Mouse (Mus musculus): ENCODE results near the gene Ctrb1. TPM values are rescaled to one million over a fixed set of nuclear protein-coding genes. Genes with fewer than 3 reads are reported as not detected.

Gene Ctrb1
- polyA plus RNA-seq, 1 experiment from 2014 or later = not detected

DNA sequence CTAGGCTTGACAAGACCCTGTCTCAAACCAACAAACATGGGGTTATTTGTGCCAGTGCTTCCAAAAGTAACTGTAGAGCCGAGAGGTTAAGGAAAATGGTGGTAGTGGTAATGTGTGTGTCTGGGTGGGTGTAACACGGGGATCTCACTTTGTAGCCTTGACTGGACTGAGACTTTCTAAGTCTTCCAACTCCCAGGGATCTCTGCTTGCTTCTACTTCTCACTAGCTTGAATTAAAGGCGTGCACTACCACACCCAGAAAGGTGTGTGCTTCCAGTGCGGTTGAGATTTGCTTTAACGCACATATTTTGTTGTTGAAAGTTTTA, 47.9 kb downstream of the Ctrb1 start:
- Histone ChIP-seq H3K27ac (replicated peaks; ENCODE audit: low read depth, low read length) (peak overlapping the region; percentile 94; the same call in 1 of the 2 replicates), H3K27me3 (ENCODE audit: control insufficient read depth, insufficient read depth, low read length) (no peaks in the 10 kb centered on the region), H3K36me3 (ENCODE audit: control insufficient read depth, insufficient read depth, low read length) (no peaks in the 10 kb centered on the region), H3K9me3 (ENCODE audit: control insufficient read depth, low read length) (no peaks in the 10 kb centered on the region), H3K4me2 (ENCODE audit: low read length) (peak overlapping the region; percentile 64), H3K4me1 (ENCODE audit: control insufficient read depth, insufficient read depth, low read length) (0 out of 2 replicates have a peak, but pooled peaks cover 8% of the 10 kb centered on the region), H3K4me3 (replicated peaks; ENCODE audit: low read depth, low read length) (peak overlapping the region; percentile 88), H3K9ac (replicated peaks; ENCODE audit: low read length) (peak overlapping the region; percentile 83)
- DNase-seq = no peak
- 20% methylated on average over 5 of the region's 5 CpGs for WGBS
- ATAC-seq (ENCODE audit: low FRiP score, low TSS enrichment) = peak; percentile 29

- no peak for DNase-seq
- 0 out of 2 replicates have a peak, but pooled peaks cover 8% of the 10 kb centered on the region for H3K4me1 ChIP-seq (ENCODE audit: control insufficient read depth, insufficient read depth, low read length)
- H3K27ac ChIP-seq (replicated peaks; ENCODE audit: low read depth, low read length) = no peak overlapping the region
- no peaks in the 10 kb centered on the region for H3K27me3 ChIP-seq (ENCODE audit: control insufficient read depth, insufficient read depth, low read length)
- no peak overlapping the region for H3K9ac ChIP-seq (replicated peaks; ENCODE audit: low read length)
- WGBS = 67% methylated on average over 5 of the region's 5 CpGs
- ATAC-seq (ENCODE audit: low FRiP score, low TSS enrichment) = no peak
- peak overlapping the region; percentile 64 for H3K4me2 ChIP-seq (ENCODE audit: low read length)
- no peaks in the 10 kb centered on the region for H3K9me3 ChIP-seq (ENCODE audit: control insufficient read depth, low read length)
- H3K4me3 ChIP-seq (replicated peaks; ENCODE audit: low read depth, low read length) = no peak overlapping the region
- H3K36me3 ChIP-seq (ENCODE audit: control insufficient read depth, insufficient read depth, low read length) = no peaks in the 10 kb centered on the region
Observed at GRCm38 (mm10) chr8:111642496-111642895, 48.3 kb downstream of the Ctrb1 start.

GRCm38 (mm10) chr8:111641064-111641463, 49.7 kb downstream of the Ctrb1 start:
- Histone ChIP-seq H3K36me3 (ENCODE audit: control insufficient read depth, insufficient read depth, low read length) (no peaks in the 10 kb centered on the region), H3K9ac (replicated peaks; ENCODE audit: low read length) (no peak overlapping the region), H3K4me1 (ENCODE audit: control insufficient read depth, insufficient read depth, low read length) (0 out of 2 replicates have a peak, but pooled peaks cover 8% of the 10 kb centered on the region), H3K27me3 (ENCODE audit: control insufficient read depth, insufficient read depth, low read length) (no peaks in the 10 kb centered on the region), H3K4me3 (replicated peaks; ENCODE audit: low read depth, low read length) (no peak overlapping the region), H3K9me3 (ENCODE audit: control insufficient read depth, low read length) (no peaks in the 10 kb centered on the region), H3K4me2 (ENCODE audit: low read length) (no peak overlapping the region), H3K27ac (replicated peaks; ENCODE audit: low read depth, low read length) (no peak overlapping the region)
- no peak for ATAC-seq (ENCODE audit: low FRiP score, low TSS enrichment)
- 98% methylated on average over 2 of the region's 2 CpGs for WGBS
- DNase-seq = no peak

- Histone ChIP-seq H3K36me3 (ENCODE audit: control insufficient read depth, insufficient read depth, low read length) (no peaks in the 10 kb centered on the region), H3K27ac (replicated peaks; ENCODE audit: low read depth, low read length) (no peak overlapping the region)
- no peak for ATAC-seq (ENCODE audit: low FRiP score, low TSS enrichment)
Observed at GRCm38 (mm10) chr8:111638086-111638485, 52.7 kb downstream of the Ctrb1 start.

More at GRCm38 (mm10) chr8:111638086-111638485, 52.7 kb downstream of the Ctrb1 start:
- H3K4me3 ChIP-seq (replicated peaks; ENCODE audit: low read depth, low read length) = no peak overlapping the region
- H3K27me3 ChIP-seq (ENCODE audit: control insufficient read depth, insufficient read depth, low read length) = no peaks in the 10 kb centered on the region
- H3K9ac ChIP-seq (replicated peaks; ENCODE audit: low read length) = no peak overlapping the region
- 0 out of 2 replicates have a peak, but pooled peaks cover 5% of the 10 kb centered on the region for H3K4me1 ChIP-seq (ENCODE audit: control insufficient read depth, insufficient read depth, low read length)
- H3K4me2 ChIP-seq (ENCODE audit: low read length) = no peak overlapping the region
- H3K9me3 ChIP-seq (ENCODE audit: control insufficient read depth, low read length) = no peaks in the 10 kb centered on the region
- no peak for DNase-seq

Small RNA genes within 50 kb of the gene (microRNA-seq; reads per million reads assigned to microRNA genes)
- gene Mir7076 = not detected

Other genes starting within 250 kb of the Ctrb1 start
- gene Wdr59, start 168.9 kb downstream of the Ctrb1 start, polyA plus RNA-seq (2014; fragmentation: Nextera tagmentation; extraction: Ambion mirVana) = 5.4 and 5.9 TPM in 2 replicates
- 99.2 and 108 TPM in 2 replicates for gene Znrf1, start 154.9 kb downstream of the Ctrb1 start, polyA plus RNA-seq (2014; fragmentation: Nextera tagmentation; extraction: Ambion mirVana)
- gene Ldhd, start 60.6 kb downstream of the Ctrb1 start, polyA plus RNA-seq (2014; fragmentation: Nextera tagmentation; extraction: Ambion mirVana) = 0.45 and 0.69 TPM in 2 replicates
- 27.3 and 33.8 TPM in 2 replicates for gene Zfp1, start 47.6 kb downstream of the Ctrb1 start, polyA plus RNA-seq (2014; fragmentation: Nextera tagmentation; extraction: Ambion mirVana)
- gene Bcar1, start 52.8 kb upstream of the Ctrb1 start, polyA plus RNA-seq (2014; fragmentation: Nextera tagmentation; extraction: Ambion mirVana) = 43.7 and 52.7 TPM in 2 replicates
- gene Cfdp1, start 163.3 kb upstream of the Ctrb1 start, polyA plus RNA-seq (2014; fragmentation: Nextera tagmentation; extraction: Ambion mirVana) = 167 and 184 TPM in 2 replicates
- gene Tmem170, start 185.7 kb upstream of the Ctrb1 start, polyA plus RNA-seq (2014; fragmentation: Nextera tagmentation; extraction: Ambion mirVana) = 3.0 and 3.6 TPM in 2 replicates
- 3.1 and 3.2 TPM in 2 replicates for gene Chst5, start 219.4 kb upstream of the Ctrb1 start, polyA plus RNA-seq (2014; fragmentation: Nextera tagmentation; extraction: Ambion mirVana)
- gene Tmem231, start 242.9 kb upstream of the Ctrb1 start, polyA plus RNA-seq (2014; fragmentation: Nextera tagmentation; extraction: Ambion mirVana) = 14.8 and 16.7 TPM in 2 replicates
- 490 and 510 TPM in 2 replicates for gene Gabarapl2, start 249.7 kb upstream of the Ctrb1 start, polyA plus RNA-seq (2014; fragmentation: Nextera tagmentation; extraction: Ambion mirVana)

All from midbrain, embryonic 14.5 days (tissue).